Mouse (Mus musculus) heart, postnatal 4 days (tissue): ENCODE measurements around the gene Prkch. TPM values are rescaled to one million over a fixed set of nuclear protein-coding genes. Genes with fewer than 3 reads are reported as not detected.
A peak's percentile ranks its signal among the peaks of the same experiment; 100 is the strongest.

Experiments used
- DNase-seq: peaks from one replicate; pipeline ENCODE4 v3.0.0; 2021
- total RNA-seq, 2 experiments: library from RNA; stranded (reverse); gene quantifications; 2 replicates each; pipeline ENCODE4 v1.2.3; 2021

Prkch gene
- total RNA-seq, 2 experiments from 2014 or later = 22.6 to 23.1 TPM

DNA sequence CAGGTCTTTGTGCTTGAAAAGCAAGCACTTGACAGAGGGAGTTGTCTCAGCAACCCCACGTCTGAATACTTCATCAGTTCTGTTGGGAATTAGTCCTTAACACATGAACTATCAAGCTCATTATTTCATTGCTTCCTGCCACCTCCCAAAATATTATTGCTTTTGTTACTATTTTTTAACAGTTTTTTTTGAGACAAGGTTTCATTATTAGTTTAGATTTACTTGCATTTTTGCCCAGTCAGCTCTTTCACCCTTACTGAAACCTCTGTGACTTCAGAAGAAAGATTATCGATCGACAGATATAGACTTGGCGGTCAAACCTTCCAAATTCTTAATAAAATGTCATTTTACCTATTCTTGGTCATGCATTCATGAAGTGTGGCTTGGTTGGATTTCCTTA is 219.3 kb downstream of the Prkch start:
- DNase-seq = no peak

- no peak for DNase-seq
Measured at GRCm38 (mm10) chr12:73805541-73805940, 220.9 kb downstream of the Prkch start.

DNA sequence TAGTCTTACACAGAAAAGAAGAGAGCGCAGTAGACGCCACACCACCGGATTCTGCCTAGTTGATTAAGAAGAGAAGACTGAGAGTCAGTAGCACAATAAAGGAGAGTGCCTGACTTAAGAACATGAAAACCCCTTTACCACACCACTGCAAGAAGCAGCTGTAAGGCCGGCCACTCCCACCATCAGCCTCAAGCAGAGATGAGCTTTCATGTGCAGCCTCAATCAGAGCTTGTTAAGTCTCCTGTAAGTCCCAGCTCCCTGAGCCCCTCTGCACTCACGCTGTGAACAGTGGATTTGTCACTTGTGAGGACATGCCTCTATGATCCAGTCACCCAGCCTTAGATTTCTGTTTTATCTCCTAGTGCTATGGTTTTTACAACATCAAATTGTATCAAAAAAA is 221.4 kb downstream of the Prkch start:
- DNase-seq = no peak

- DNase-seq = no peak
Measured at GRCm38 (mm10) chr12:73807228-73807627, 222.6 kb downstream of the Prkch start.

DNA sequence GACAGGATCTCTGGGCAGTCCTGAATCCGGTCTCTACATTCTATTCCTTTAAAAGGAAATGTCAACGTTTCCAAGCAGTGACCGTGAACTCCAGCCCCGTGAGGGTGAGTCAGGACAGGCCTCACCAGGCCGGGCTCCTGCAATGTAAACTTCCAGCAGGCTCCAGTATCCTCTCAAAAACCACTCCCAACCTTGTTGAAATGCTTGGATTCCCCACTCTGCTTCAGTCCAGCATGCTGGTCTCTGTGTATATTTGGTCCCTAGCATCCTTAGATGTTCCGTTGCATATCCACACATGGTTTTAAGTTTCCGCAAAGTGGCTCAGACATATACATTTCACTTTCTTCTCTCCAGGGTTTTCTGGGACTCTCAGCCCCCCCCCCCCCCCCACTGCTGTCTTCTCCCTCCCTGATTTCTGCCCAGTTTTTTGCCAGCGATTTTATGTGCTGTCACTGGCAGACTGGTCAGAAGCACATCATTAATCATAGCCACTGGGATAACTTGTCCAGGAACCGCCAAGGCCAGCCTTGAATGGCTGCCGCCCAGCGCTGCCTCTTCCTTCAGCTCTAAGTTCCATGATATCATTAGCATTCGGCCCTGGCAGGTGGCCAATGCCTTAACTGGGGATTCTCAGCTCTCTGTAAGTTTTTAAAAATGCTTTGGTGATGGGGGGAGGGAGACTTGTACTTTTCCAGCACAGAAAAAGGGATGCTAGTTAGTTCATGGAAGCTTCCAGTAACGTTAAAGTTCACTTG is 225.6 kb downstream of the Prkch start:
- DNase-seq = peak; percentile 89

GRCm38 (mm10) chr12:73810903-73811302 is 226.3 kb downstream of the Prkch start:
- no peak for DNase-seq

GRCm38 (mm10) chr12:73812198-73812597 is 227.6 kb downstream of the Prkch start:
- no peak for DNase-seq

DNA sequence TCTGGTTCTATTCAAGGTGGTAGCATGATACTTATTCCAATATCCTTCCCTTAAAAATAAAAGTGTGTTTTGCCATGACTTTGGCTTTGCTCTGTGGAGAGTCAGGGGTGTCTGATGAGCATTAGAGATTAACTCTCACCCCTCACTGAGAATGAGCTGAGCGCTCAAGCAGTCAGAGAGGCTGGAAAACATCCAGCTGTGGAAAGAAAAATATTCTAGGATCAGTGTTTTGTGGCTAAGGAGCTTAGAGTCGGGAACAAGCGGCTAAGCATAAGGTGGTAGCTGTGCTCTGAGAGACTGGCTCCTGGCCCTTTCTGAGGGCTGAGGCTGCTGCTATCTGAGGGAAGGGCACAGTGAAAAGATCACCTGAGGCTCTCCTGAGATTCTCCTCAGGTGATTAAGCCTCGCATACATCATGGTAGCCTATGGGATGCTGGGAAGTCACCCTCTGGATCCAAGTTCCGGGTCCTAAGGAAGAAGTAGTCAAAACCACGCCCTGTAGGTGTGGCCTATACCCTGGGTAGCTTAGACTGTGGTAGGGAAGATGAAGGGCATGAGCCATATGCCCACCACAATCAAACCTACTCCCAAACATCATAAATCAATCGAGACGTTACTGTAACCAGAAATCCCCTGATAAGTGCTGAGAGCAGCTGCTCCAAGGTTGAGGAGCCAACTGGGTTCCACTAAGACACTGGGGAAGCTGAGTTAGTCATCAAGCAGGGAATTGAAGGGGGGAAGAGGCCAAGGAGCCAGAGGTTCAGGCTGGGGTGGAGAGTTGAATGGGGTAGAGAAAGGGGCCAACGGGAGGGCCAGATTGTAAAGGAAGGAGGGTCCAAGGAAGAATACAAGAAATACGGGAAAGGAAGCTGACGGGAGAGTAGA is 228.7 kb downstream of the Prkch start:
- DNase-seq = no peak

- no peak for DNase-seq
Measured at GRCm38 (mm10) chr12:73814056-73814735, 229.6 kb downstream of the Prkch start.

- no peak for DNase-seq
Measured at GRCm38 (mm10) chr12:73814897-73815296, 230.3 kb downstream of the Prkch start.

- no peak for DNase-seq
Measured at GRCm38 (mm10) chr12:73815463-73815862, 230.9 kb downstream of the Prkch start.

- DNase-seq = no peak
Measured at GRCm38 (mm10) chr12:73815892-73816291, 231.3 kb downstream of the Prkch start.

DNA sequence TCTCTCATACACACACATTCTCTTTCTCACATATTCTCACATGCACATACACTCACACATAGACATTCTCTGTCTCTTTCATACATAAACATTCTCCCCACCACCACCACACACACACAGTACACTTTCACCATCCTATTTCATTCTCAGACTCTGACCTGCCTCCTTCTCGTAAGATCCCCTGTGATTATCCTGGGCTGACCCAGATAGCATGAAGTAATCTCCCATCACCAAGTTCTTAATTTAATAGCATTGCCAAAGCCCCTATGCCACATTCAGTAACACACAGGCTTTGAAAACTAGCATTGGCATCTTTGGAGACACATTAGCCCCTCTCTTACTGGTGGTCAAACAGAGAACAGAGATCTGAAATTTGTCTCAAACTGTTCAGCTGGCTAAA is 232.3 kb downstream of the Prkch start:
- no peak for DNase-seq

DNA sequence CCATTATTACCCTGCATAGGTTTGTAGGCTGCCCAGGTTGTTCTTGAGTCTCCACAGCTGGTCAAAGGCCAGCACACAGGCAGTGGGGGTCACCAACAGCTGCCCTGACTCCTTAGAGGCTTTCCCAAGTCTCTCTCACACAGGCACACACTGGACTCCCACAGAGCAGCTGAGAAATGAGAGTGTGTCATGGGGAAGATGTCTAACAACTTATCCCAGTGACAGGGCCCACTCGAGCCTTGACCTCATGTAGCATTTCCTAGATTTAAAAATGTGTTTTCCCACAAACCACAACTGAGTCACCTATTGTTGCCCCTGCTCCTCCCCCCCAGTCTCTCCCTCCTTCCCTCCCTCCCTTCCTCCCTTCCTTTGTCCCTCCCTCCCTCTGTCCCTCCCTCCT is 234.2 kb downstream of the Prkch start:
- DNase-seq = no peak

GRCm38 (mm10) chr12:73821176-73821575 is 236.6 kb downstream of the Prkch start:
- DNase-seq = no peak

DNA sequence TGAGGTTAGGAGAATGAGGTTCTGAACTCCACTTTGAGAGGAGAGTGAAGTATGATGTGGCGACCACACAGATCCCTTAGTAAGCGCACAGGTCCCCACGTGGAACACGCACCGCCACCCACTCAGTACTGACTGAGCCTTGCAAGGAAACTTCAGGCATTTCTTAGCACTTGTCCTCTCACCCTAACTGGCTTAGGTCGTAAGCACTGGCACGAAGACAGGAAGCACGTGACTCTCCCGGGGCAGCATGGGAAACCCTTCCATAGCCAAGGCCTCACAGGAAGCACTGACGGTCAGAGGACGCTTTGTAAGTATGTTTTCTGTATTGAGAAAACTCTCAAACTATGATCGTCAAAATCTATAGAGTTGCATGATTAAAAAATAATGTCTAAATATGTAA is 237.7 kb downstream of the Prkch start:
- no peak for DNase-seq

DNA sequence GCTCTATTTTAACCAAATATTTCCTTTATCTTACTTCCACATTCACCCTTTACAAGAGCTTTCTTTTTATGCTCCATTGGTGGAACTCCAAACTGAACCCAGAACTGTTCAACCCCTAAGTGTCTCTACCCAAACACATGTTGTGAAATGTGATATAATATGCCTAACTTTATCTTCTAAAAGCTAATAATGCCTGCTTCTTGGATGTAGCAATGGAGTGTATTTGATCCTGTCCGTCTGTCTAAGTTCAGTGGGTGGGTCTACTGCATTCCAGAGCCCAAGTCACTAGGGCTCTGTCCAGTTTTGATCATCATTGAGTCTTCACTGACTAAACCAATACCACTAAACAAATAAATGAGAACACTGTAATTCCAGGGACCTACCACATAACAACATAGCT is 240.2 kb downstream of the Prkch start:
- no peak for DNase-seq

Other genes with a start within 250 kb of the Prkch start
- under 1 TPM; 0.31 to 0.32 TPM for gene Tmem30b, start 38.4 kb upstream of the Prkch start, total RNA-seq